Mouse (Mus musculus) ovary, postnatal 10 days (tissue): ENCODE results near the gene Slc13a3.

Experiments used
- DNase-seq: peaks from one replicate; pipeline ENCODE4 v3.0.0; 2022; ENCODE audit warnings: low spot score

The Slc13a3 gene

DNA sequence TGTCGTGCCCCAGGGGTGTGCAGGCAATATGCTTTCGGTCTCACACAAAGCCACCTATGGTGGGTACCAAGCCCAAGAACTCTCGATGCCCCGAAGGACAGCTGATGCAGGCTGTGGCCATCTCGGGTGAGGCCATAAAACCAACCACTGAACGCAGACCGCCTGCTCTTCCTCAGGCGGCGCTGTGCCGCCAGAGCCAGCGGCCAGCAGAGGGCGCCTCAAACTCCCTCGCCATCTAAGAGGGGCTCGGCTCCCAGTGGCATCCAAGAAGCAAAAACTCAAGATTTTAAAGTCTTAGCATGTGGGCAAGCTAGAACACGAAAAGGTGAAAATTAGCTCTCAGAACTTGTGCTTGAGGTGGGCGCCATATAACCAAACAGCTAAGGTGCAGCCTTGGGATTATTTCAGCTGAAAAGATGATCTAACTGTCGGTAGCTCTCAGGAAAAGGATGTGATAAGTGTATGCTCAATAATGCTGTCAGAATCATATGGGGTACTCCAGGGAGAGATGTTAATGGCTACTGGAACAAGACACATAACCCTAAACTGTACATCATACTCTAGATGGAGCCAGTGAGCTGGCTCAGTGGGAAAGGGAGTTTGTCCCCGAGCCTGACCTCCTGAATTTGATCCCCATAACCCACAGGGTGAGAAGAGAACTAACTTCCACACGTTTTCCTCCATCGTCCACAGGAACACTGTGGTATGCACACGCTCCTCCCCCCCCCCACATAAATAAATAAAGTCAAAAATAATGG, 108.5 kb downstream of the Slc13a3 start:
- no peak for DNase-seq

- no peak for DNase-seq
Measured at GRCm38 (mm10) chr2:165363282-165363681, 109.7 kb downstream of the Slc13a3 start.

DNA sequence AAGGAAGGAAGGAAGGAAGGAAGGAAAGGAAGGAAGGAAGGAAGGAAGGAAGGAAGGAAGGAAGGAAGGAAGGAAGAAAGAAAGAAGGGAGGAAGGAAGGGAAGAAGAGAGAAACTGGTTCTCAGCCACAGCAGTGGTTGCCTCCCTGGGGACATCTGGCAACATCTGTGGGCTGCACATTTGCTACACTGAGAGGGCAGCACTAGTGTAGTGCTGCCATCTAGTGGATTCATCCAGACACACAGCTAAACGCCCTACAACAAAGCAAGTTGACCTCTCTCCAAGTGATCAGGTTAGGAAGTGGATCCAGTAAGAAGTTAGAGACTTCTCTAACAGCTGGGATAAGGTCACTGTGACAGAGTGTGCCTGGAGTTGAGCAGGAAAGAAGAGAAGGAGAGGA, 112.2 kb downstream of the Slc13a3 start:
- no peak for DNase-seq
